ENCODE assay signal across 13 mouse cellular contexts in the genomic region with DNA sequence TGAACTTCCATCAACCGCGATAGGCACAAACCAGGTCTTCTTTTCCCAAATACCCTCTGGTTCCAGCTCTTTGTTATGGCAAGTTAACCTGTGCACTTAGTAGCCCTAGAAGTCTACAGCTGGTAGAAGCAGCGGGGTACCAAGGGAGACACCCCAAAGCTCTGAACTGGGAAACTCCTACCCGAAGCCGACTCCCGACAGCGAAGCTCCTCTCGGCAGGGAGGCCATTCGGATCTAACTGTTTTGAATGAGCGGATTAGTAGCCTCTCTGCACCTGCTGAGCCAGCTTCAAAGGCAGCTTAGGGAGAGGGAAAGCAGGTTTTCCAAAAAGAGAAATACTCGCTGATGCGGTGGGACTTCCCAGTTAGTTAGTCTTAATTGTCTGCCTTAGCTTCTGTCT.
DNase-seq lines count a peak whose midpoint lies in the region; ATAC-seq and TF ChIP-seq lines count a peak whose summit lies in the region.
"Had no signal": no experiment of that assay in that cellular context is flagged by ENCODE, and none has a peak within 500 bp of the region (broad histone marks: within the 10 kb centered on the region; RNA-seq: fewer than 3 reads in every experiment).

No protein-coding gene starts in this region.

- WGBS in heart, embryonic 15.5 days = 5% methylated on average over 12 of the region's 12 CpGs
- WGBS in hindbrain, embryonic 10.5 days = 5% methylated on average over 12 of the region's 12 CpGs
- 1% methylated on average over 12 of the region's 12 CpGs for WGBS in neural tube, embryonic 12.5 days

- intact Hi-C loops in gastrocnemius, adult 2 months (cut with DNase I) = no loop called here

- H3K4me1 ChIP-seq in heart, embryonic 15.5 days (replicated peaks) = no peaks in the 10 kb centered on the region
- H3K4me1 ChIP-seq in hindbrain, embryonic 10.5 days (replicated peaks) = peaks cover 5% of the 10 kb centered on the region; the same call in 1 of the 2 replicates
- H3K4me1 ChIP-seq in neural tube, embryonic 12.5 days = no peaks in the 10 kb centered on the region
- H3K4me1 ChIP-seq: liver, embryonic 15.5 days had no signal

- no peak overlapping the region for H3K9ac ChIP-seq in heart, embryonic 15.5 days
- no peak overlapping the region for H3K9ac ChIP-seq in neural tube, embryonic 12.5 days
- H3K9ac ChIP-seq: liver, embryonic 15.5 days had no signal

- no peaks in the 10 kb centered on the region for H3K36me3 ChIP-seq in heart, embryonic 15.5 days
- H3K36me3 ChIP-seq in hindbrain, embryonic 10.5 days = no peaks in the 10 kb centered on the region
- no peaks in the 10 kb centered on the region for H3K36me3 ChIP-seq in neural tube, embryonic 12.5 days
- H3K36me3 ChIP-seq: liver, embryonic 15.5 days had no signal

- no peak for TF ChIP-seq POLR2A in brain, embryonic 14.5 days (IDR thresholded peaks at IDR 0.05; ENCODE audit: borderline replicate concordance, extremely low read depth, insufficient read depth, insufficient read length, poor library complexity, severe bottlenecking)

- no peak overlapping the region for H3K27ac ChIP-seq in heart, embryonic 15.5 days
- no peak overlapping the region for H3K27ac ChIP-seq in hindbrain, embryonic 10.5 days
- H3K27ac ChIP-seq in neural tube, embryonic 12.5 days = no peak overlapping the region
- H3K27ac ChIP-seq in gastrocnemius, adult 2 months = no peak overlapping the region
- H3K27ac ChIP-seq: liver, embryonic 15.5 days had no signal

- no peak for TF ChIP-seq CTCF in brain, embryonic 14.5 days (IDR thresholded peaks at IDR 0.05; ENCODE audit: borderline replicate concordance, extremely low read depth, insufficient read depth, insufficient read length)
- no peak for TF ChIP-seq CTCF in gastrocnemius, adult 2 months (IDR thresholded peaks at IDR 0.05)

- H3K4me3 ChIP-seq in heart, embryonic 15.5 days = peak overlapping the region; percentile 16; the same call in 1 of the 2 replicates
- peak overlapping the region; percentile 28 for H3K4me3 ChIP-seq in hindbrain, embryonic 10.5 days
- no peak overlapping the region for H3K4me3 ChIP-seq in neural tube, embryonic 12.5 days
- no peak overlapping the region for H3K4me3 ChIP-seq in gastrocnemius, adult 2 months
- H3K4me3 ChIP-seq: liver, embryonic 15.5 days had no signal

- no peaks in the 10 kb centered on the region for H3K9me3 ChIP-seq in heart, embryonic 15.5 days (replicated peaks)
- H3K9me3 ChIP-seq in hindbrain, embryonic 10.5 days = no peaks in the 10 kb centered on the region
- no peaks in the 10 kb centered on the region for H3K9me3 ChIP-seq in neural tube, embryonic 12.5 days
- H3K9me3 ChIP-seq: liver, embryonic 15.5 days had no signal

- DNase-seq in heart, adult 18-20 months = no peak
- peak; percentile 63 for DNase-seq in brain, embryonic 14.5 days (ENCODE audit: low read depth)
- DNase-seq in hindbrain, embryonic 10.5 days (ENCODE audit: low spot score) = no peak
- DNase-seq in gastrocnemius, adult 2 months = no peak
- no peak for DNase-seq in urinary bladder, postnatal 14 days (ENCODE audit: low spot score)
- no peak for DNase-seq in lung, postnatal 36 days
- DNase-seq: cerebellum, postnatal 25 days; gastrocnemius, postnatal 14 days; layer of hippocampus, adult 9-11 months had no signal

- peaks cover 3% of the 10 kb centered on the region; the same call in 1 of the 2 replicates for H3K27me3 ChIP-seq in heart, embryonic 15.5 days
- peaks cover 6% of the 10 kb centered on the region; the same call in 1 of the 2 replicates for H3K27me3 ChIP-seq in hindbrain, embryonic 10.5 days (ENCODE audit: insufficient read depth, poor library complexity, severe bottlenecking)
- 0 out of 2 replicates have a peak, but pooled peaks cover 3% of the 10 kb centered on the region for H3K27me3 ChIP-seq in neural tube, embryonic 12.5 days (replicated peaks)
- H3K27me3 ChIP-seq: liver, embryonic 15.5 days had no signal

- ATAC-seq in heart, embryonic 15.5 days (replicated peaks; ENCODE audit: insufficient number of reproducible peaks, insufficient read depth, low FRiP score, low read depth) = no peak
- no peak for ATAC-seq in neural tube, embryonic 12.5 days (ENCODE audit: low FRiP score, low read depth)
- ATAC-seq: CD4-positive, CD25-positive, alpha-beta regulatory T cell, adult 4 months had no signal

- peak overlapping the region; percentile 45 for H3K4me2 ChIP-seq in heart, embryonic 15.5 days
- peak overlapping the region; percentile 44 for H3K4me2 ChIP-seq in neural tube, embryonic 12.5 days (replicated peaks)
- H3K4me2 ChIP-seq: liver, embryonic 15.5 days had no signal

Comparison
In these comparisons a context has a peak if more than half of its experiments do, and no peak if none do; other contexts are left out.
1. H3K4me3 ChIP-seq: peak in heart, embryonic 15.5 days (single experiment) and hindbrain, embryonic 10.5 days (single experiment); none in neural tube, embryonic 12.5 days (single experiment) and gastrocnemius, adult 2 months (single experiment).